Mouse (Mus musculus): ENCODE data around the gene Mbd6.

- TF ChIP-seq CTCF (IDR thresholded peaks at IDR 0.05; ENCODE audit: borderline replicate concordance, control insufficient read depth, extremely low read depth, insufficient read depth, low read length, poor library complexity) (peak; percentile 40; the same call in 1 of the 2 replicates), POLR2A (IDR thresholded peaks at IDR 0.05; ENCODE audit: control insufficient read depth, extremely low read depth, insufficient read depth, low read length, poor library complexity) (no peak)
Measured at GRCm38 (mm10) chr10:127233141-127233540, 55.7 kb downstream of the Mbd6 start.
